Mouse (Mus musculus): Measurements from ENCODE around the gene Epb41l4b.

Gene Epb41l4b

DNA sequence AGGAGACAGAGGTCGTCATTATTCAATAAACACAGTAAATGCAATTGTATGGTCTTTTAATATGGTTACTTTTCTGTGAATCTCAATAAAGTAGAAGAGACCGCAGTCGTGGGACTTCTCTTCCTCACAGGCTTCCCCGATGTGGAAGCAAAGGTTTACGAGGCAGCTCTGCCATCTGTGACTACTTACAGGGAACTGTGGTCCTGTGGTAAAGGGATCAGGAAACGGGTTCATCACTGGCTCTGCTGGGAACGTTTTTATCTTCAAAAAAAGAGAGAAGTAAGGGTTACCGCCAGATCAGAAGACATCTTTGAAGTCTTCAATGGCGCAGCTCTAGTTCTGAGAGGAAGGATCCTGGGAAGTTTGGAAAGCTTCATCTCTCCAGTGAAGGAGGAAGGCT lies 135.5 kb downstream of the Epb41l4b start:
- DNase-seq = no peak

DNA sequence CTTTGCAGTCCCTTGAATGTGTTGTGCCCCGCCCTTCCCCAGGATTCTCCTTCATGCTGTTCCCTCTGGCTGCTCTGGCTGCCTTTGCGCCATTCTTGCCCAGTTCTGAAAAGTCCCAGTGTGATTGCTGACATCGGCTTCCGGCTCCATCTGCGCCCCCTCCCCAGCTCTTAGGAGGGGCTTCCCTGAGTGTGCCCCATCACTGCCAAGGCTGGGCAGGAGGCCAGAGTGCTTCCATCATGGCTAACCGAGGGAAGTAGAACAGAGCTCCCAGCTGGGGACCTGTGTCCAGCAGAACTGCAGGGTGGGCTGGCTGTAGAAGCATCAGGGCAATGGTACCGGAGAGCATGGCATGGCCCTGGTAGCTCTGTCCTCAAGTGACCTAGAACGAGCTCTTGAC lies 138.2 kb downstream of the Epb41l4b start:
- DNase-seq = no peak

GRCm38 (mm10) chr4:57003886-57004285 lies 139.4 kb downstream of the Epb41l4b start:
- DNase-seq = no peak

GRCm38 (mm10) chr4:57002751-57003150 lies 140.5 kb downstream of the Epb41l4b start:
- DNase-seq = no peak

DNA sequence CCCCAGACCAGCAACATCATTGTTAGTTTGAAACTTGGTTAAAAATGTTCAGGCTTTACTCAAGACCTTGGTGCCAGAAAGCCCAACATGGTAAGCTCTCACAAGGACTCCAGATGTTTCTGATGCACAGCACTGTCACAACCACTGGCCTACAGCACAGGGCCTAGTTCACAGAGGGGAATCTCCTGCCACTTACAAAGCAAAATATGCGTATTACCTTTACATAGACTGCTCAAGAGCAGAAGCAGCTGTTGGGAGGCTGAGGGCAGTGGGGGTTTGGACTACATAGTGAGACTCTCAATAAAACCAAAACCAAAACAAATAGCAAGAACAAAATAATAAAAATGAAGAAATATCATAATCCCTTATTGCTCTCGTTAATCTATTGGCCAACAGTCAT lies 141.8 kb downstream of the Epb41l4b start:
- DNase-seq = no peak

- DNase-seq = no peak
These were observed 149.9 kb downstream of the Epb41l4b start for GRCm38 (mm10) chr4:56993331-56993730.

DNA sequence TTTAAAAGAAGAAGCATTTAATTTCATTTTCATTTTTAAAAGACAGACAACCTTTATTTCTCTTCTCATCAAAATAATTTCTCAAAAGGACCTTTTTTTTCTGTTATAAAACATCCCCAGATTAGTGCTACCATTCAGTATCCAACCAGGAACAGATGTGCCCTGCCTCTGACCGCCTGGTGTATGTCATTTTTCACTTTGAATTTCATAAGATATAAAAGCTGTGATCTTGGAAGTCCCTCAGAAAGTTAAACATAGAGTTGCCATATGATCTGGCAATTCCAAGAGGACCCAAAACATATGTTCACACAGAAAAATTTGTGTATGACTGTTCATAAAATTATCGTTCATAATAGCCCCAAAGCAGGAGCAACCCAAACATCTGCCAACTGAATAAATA lies 151.3 kb downstream of the Epb41l4b start:
- DNase-seq = no peak

- DNase-seq = no peak
These were observed 153.0 kb downstream of the Epb41l4b start, which contains the start of gene Frrs1l for GRCm38 (mm10) chr4:56990215-56990584. Gene Frrs1l, minus strand, starts transcription at chr4:56990391.

- no peak for DNase-seq
These were observed 153.6 kb downstream of the Epb41l4b start for GRCm38 (mm10) chr4:56989431-56990214.

DNA sequence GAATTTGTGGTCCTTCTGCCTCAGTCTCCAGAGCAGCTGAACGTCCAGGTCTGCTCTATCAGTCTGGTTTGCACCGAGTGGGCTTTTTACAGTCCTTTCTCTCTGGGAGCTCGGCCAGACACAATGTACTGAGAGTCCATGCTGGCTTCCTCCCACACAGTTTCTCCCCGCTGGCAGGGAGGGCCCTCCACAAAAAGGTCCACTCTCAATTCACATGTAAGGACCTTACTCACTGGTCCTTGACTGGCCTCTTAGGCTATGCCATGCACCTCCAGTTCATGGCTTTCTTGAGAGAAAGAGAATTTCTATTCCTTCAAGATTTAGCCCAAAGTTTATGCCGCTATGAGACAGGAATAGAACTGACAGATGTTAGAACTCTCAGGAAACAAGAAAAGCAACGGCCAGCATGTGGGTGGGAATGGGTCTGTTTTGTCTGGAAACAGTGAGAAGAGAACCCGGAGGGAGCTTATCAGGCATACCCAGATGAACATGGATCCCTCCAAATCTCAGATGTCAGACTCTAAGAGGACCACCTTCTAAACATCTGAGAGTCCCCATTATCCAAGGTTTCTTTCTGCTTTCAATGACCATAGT lies 177.6 kb downstream of the Epb41l4b start:
- no peak for DNase-seq

DNA sequence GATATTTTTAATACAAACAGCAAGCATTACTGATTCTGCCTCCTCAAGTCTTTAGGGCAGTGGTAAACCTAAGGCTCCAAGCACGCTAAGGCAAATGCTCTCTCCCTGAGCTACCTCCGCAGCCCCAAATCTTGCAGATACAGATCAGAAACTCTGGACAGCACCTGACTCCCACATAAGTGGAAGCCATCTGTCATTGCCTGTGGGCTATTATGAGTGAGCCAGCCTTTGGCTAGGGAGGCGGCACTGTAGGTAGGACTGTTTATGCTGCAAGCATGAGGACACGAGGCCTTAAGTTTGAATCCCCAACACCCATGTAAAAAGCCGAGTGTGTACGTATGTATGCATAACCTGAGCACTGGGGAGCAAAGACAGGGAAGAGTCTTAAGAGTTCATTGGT lies 179.6 kb downstream of the Epb41l4b start:
- no peak for DNase-seq

GRCm38 (mm10) chr4:56961320-56961925 lies 181.8 kb downstream of the Epb41l4b start:
- no peak for DNase-seq

GRCm38 (mm10) chr4:56957518-56957917 lies 185.7 kb downstream of the Epb41l4b start:
- no peak for DNase-seq

DNA sequence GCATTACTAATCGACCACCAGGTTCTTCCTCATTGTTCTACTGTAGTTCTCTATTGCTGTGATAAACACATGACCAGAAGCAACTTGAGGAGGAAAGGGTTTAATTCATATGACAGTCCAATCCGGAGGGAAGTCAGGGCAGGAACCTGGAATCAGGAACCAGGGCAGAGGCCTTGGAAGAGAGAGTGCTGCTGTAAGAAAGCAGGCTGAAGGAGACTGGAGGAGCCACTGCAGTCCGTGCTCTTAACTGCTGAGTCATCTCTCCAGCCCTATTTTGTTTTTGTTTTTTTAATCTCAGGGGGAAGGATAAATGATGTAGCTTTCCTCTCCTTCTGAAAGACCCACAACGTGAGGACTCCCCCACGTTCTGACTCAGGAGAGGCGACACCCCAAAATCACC lies 190.0 kb downstream of the Epb41l4b start:
- DNase-seq = no peak

DNA sequence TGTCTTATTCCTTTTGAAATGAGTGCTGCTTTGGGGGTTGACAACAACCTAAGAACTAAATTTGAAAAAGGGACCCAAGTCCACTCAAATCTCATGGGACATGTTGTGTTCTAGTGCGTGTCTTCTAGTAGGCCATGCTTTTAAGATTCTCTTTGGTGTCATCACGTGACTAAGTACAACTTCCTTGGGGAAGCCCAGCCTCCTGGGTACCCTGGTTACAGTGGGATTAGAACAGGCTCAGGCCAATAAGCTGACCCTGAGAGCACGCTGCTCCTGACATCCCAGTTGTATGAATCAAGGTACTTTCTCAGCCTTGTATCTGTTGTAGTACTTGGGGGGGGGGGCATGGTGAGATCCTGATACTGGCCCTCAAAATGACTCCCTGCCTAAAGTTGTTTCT lies 191.5 kb downstream of the Epb41l4b start:
- DNase-seq = no peak

DNA sequence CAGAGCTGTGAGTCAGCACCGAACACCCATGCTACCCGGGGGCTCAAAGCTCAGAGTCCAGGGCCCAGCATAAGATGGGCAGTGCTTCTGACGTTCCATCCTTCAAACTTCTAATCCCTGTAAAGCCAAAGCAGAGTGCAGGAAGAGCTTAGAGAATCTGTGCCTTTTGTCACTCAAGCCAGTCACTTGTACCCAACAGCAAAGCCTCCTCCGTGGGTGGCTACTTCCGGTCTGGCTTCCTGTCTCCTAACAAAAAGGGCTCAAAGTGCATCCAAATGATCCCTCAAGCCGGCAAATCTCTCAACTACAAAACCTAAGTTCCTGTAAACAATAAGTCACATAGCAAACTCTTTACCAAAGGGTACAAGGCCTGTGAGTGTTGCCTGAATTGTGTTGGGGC lies 193.7 kb downstream of the Epb41l4b start:
- DNase-seq = peak; percentile 22 to 25

- DNase-seq = peak; percentile 93 to 94
These were observed 196.3 kb downstream of the Epb41l4b start, which contains the start of gene Tmem245 for GRCm38 (mm10) chr4:56946641-56947640. Gene Tmem245, minus strand, starts transcription at chr4:56947437.

DNA sequence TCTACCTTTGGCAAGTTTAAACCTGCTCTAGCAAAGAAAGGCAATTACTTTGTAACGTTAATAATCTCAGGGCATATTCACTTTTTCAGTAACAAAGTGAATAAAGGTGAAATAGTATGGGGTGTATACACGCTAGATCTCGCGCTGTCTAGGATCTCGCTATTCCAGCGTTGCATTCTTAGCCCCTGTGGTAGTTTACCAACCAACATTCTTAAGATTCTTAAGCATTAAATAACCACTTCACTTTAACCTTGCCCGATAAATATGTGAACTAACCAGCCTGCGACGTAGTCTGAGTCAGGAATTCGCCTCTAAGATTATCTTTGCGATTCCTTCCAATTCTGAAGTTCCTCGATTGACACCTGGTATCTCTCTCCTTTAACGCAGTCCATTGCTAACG lies 197.1 kb downstream of the Epb41l4b start:
- no peak for DNase-seq

GRCm38 (mm10) chr4:56944286-56944685 lies 199.0 kb downstream of the Epb41l4b start:
- no peak for DNase-seq

DNA sequence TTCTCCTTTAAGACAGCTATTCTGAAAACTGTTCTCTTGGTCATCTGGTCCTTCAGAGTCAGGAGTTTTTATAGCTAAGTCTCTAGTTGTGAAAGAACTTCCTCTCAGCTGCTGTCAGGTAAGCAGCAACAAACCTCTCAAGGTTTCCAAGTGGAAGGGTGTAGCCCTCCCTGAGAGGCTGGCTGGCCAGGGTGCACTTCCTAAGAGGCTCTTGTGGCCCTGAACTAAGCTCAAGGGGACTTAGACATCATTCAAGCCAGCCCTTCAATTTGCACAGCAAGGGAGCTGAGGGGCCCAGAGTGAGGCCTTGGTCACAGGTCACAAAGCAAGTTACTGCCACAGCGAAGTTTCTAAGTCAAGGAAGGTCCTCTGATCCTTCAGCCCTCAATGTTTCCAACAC lies 200.0 kb downstream of the Epb41l4b start:
- DNase-seq = no peak

DNA sequence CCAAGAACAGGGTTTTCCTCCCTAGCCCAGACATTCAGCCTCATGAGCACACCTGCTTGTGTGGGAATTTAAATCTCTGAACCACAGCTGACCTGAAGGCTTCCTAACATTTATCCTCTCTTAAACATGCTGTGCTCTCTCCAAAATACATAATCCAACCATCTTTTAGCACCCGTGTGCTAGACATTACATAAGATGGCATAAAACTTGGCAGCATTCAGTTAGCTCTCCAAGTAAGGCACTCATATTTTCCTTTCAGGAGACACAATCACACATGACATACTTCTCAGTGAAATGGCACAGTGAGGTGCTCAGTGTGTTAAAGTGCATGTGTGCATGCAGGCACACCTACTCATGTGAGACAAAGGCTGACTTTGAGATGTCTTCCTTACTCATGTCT lies 200.7 kb downstream of the Epb41l4b start:
- no peak for DNase-seq
